Mouse (Mus musculus): ENCODE results near the gene Gm20388.

GRCm38 (mm10) chr8:121683083-121683832 is 1772.6 kb downstream of the Gm20388 start:
- TF ChIP-seq CTCF (IDR thresholded peaks at IDR 0.05; ENCODE audit: low read depth, low read length) (no peak), POLR2A (IDR thresholded peaks at IDR 0.05; ENCODE audit: insufficient read depth, low read length) (no peak)

All from ES-Bruce4 (cell line).